Mouse (Mus musculus) hindbrain, embryonic 14.5 days (tissue): Measurements from ENCODE around the gene Smg7. TPM values are rescaled to one million over a fixed set of nuclear protein-coding genes. Genes with fewer than 3 reads are reported as not detected.

Experiments
- ATAC-seq: fragments of 200-750 bp; cut with Nextera tagmentation; 2 replicates; pipeline ENCODE4 v1.8.0; 2017; ENCODE audit warnings: moderate number of reproducible peaks, mild to moderate bottlenecking, moderate TSS enrichment, moderate library complexity; ENCODE audit not compliant: low FRiP score
- DNase-seq: peaks from one replicate; pipeline ENCODE4 v3.0.0-alpha.2; 2015; ENCODE audit warnings: low spot score
- H3K27ac ChIP-seq: fragments of 300-500 bp; sonication (generic); 2 replicates; pipeline ENCODE4 v1.5.1; 2014; ENCODE audit warnings: mild to moderate bottlenecking, moderate library complexity
- H3K27me3 ChIP-seq: fragments of 300-500 bp; sonication (generic); 2 replicates; pipeline ENCODE4 v1.6.1; 2014; ENCODE audit warnings: mild to moderate bottlenecking, low read length, mixed read lengths; ENCODE audit not compliant: control insufficient read depth, insufficient read depth
- H3K36me3 ChIP-seq: fragments of 300-500 bp; sonication (generic); replicated peaks from 2 replicates; pipeline ENCODE4 v1.6.1; 2014; ENCODE audit not compliant: control insufficient read depth, insufficient read depth
- H3K4me1 ChIP-seq: fragments of 300-500 bp; sonication (generic); replicated peaks from 2 replicates; pipeline ENCODE4 v1.6.1; 2014; ENCODE audit warnings: antibody characterized with exemption, low read length, mixed read lengths; ENCODE audit not compliant: control insufficient read depth, insufficient read depth
- H3K4me2 ChIP-seq: fragments of 300-500 bp; sonication (generic); replicated peaks from 2 replicates; pipeline ENCODE4 v1.6.1; 2014; ENCODE audit warnings: mild to moderate bottlenecking, moderate library complexity
- H3K4me3 ChIP-seq: fragments of 300-500 bp; sonication (generic); replicated peaks from 2 replicates; pipeline ENCODE4 v1.5.1; 2014; ENCODE audit warnings: mild to moderate bottlenecking, low read length
- H3K9ac ChIP-seq: fragments of 300-500 bp; sonication (generic); 2 replicates; pipeline ENCODE4 v1.6.1; 2014
- H3K9me3 ChIP-seq: fragments of 300-500 bp; sonication (generic); 2 replicates; pipeline ENCODE4 v1.6.1; 2016; ENCODE audit warnings: low read length; ENCODE audit not compliant: control insufficient read depth
- WGBS: fragments of 180-500 bp; shearing (Covaris S2); extraction: QIAGEN DNeasy Blood & Tissue Kit; methylation state at CpG from one replicate; pipeline ENCODE4 v1.1.7; 2014; 5-methylcytosine and 5-hydroxymethylcytosine counted together
- polyA plus RNA-seq: library from polyadenylated mRNA; unstranded; fragments of >200 nt; fragmentation: Nextera tagmentation; extraction: Ambion mirVana; gene quantifications from 2 replicates; pipeline ENCODE4 v1.2.1, GENCODE M21; 2014

Smg7 gene
- polyA plus RNA-seq, 1 experiment from 2014 or later: 39.1 TPM

DNA sequence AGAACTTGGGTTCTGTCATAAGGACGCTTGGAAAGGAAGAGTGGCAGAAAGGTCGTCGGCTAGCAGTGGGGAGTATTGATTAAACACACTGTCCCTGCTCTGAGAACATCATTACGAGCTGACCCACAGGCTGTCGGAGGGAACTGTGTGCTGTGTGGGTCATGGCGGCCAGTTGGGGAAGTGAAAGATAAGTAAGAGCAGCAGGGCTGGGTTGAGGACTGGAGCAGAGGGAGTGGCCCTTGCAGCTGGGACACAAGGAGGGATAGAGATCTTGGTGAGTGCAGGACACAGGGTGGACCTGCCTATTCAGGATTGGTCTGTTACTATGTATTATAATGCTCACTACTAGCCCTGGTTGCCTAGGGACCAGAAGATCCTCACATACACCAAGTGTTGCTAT is 97.5 kb downstream of the Smg7 start:
- 86% methylated on average over 6 of the region's 6 CpGs for WGBS
- Histone ChIP-seq H3K4me3 (no peak overlapping the region), H3K27me3 (no peaks in the 10 kb centered on the region), H3K4me1 (peaks cover 5% of the 10 kb centered on the region; the same call in 1 of the 2 replicates), H3K9ac (no peak overlapping the region), H3K4me2 (no peak overlapping the region), H3K27ac (no peak overlapping the region), H3K36me3 (no peaks in the 10 kb centered on the region), H3K9me3 (no peaks in the 10 kb centered on the region)
- ATAC-seq (no peak), DNase-seq (no peak)

DNA sequence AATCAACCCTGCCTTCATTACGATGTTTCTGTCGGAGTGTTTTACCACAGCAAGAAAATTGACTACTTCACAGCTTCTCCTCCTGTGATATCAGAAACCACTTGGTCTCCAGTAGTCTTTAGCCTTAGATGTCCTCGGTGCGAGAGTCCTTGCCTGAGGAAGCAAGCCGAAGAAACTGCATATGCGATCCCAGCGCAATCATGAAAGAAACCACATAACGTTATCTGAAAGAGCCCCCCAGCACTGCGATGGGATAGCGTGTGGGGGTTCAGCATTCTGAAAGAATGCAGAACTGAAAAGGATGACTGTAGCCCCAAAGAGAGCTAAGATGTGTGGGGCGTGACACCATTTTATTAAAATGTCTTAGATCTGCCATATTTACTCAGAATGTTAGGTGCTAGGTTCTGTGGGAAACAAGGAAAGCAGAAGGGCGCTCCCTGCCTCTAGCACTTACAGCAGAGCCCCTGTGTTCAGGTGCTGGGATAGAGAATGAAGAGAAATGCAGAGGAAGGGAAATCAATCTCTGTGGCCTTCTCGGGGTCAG is 101.7 kb downstream of the Smg7 start:
- Histone ChIP-seq H3K36me3 (no peaks in the 10 kb centered on the region), H3K9me3 (no peaks in the 10 kb centered on the region), H3K4me3 (no peak overlapping the region), H3K27ac (no peak overlapping the region), H3K4me1 (peaks cover 5% of the 10 kb centered on the region; the same call in 1 of the 2 replicates), H3K4me2 (no peak overlapping the region), H3K9ac (no peak overlapping the region), H3K27me3 (no peaks in the 10 kb centered on the region)
- no peak for DNase-seq
- no peak for ATAC-seq
- WGBS: 84% methylated on average over 13 of the region's 13 CpGs

DNA sequence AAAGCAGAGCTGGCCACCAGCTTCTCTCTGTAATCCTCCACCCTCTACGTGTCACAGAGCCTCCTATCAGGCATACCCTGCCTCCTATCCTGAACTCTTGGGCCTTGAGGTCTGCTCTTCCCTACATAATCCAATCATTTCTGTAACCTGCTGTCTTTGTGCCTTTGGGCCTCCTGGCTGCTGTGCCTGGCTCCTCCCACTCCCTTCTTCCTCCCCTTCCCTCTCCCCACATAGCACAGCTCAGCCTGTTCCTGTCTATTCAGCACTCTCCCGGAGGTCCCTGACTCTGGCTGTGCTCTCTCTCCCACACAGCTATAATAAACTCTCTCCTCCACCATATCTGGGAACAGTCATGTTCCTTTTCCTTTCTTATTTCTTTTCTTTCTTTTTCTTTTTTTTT is 102.5 kb downstream of the Smg7 start, which contains the start of gene Ncf2:
Gene Ncf2 (plus strand): TSS at position 298 of the 400 bp plus-strand sequence.
- Histone ChIP-seq H3K9ac (no peak within 1 kb of the TSS), H3K27me3 (no peaks in the 10 kb centered on the region), H3K4me2 (no peak within 1 kb of the TSS), H3K4me1 (peaks cover 5% of the 10 kb centered on the region; the same call in 1 of the 2 replicates), H3K36me3 (no peaks in the 10 kb centered on the region), H3K27ac (no peak within 1 kb of the TSS), H3K4me3 (no peak within 1 kb of the TSS), H3K9me3 (no peaks in the 10 kb centered on the region)
- DNase-seq: no peak
- 18% methylated on average over 2 of the region's 2 CpGs for WGBS
- peak; percentile 65; the same call in 1 of the 2 replicates for ATAC-seq

DNA sequence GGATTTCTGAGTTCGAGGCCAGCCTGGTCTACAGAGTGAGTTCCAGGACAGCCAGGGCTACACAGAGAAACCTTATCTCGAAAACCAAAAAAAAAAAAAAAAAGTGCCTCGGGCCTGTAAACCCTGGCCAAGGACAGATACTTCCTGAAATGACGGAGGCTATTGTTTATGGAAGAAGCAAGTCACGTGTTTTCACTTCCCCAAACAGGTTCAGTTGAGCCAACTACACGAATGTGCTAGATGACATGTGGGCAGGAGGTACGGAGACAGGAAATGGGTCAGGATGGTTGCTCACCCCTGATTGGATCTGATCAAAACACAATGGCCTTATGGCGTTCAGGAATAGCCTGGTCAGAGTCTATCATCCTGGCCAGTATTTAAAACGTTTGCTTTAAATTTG is 104.3 kb downstream of the Smg7 start:
- peaks cover 5% of the 10 kb centered on the region; the same call in 1 of the 2 replicates for H3K4me1 ChIP-seq
- H3K4me3 ChIP-seq: no peak overlapping the region
- DNase-seq: no peak
- no peaks in the 10 kb centered on the region for H3K36me3 ChIP-seq
- H3K9ac ChIP-seq: no peak overlapping the region
- H3K4me2 ChIP-seq: no peak overlapping the region
- no peak for ATAC-seq
- H3K27ac ChIP-seq: no peak overlapping the region
- no peaks in the 10 kb centered on the region for H3K27me3 ChIP-seq
- H3K9me3 ChIP-seq: no peaks in the 10 kb centered on the region
- WGBS: 80% methylated on average over 9 of the region's 9 CpGs

DNA sequence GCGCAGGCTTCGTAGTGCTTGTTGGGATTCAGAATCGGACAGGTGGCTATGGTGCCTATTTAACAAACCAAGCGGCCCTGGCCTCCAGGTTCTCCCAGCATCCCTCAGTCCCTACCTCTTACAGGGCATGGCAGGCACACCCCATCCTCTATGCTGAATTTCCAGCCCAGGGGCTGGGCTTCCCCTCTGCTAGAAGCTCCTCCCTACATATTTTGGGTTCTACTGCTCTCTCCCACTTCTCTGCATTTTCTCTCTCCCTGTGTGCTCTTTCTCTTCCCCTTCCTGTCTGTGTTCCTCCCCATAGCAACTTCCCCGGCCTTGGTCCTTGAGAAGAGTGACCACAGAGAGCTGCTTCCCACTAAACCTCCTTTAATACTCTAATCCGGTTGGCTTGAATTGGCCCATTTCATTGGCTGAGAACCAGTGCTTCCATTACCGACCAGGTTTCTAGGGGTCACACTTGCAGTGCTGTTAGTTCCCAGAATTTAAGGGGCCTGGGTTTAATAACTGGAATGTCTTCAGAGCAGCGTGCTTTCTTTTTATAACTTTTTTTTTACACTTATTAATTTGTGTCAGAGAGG is 105.7 kb downstream of the Smg7 start:
- H3K4me2 ChIP-seq: no peak overlapping the region
- ATAC-seq: no peak
- H3K9me3 ChIP-seq: no peaks in the 10 kb centered on the region

DNA sequence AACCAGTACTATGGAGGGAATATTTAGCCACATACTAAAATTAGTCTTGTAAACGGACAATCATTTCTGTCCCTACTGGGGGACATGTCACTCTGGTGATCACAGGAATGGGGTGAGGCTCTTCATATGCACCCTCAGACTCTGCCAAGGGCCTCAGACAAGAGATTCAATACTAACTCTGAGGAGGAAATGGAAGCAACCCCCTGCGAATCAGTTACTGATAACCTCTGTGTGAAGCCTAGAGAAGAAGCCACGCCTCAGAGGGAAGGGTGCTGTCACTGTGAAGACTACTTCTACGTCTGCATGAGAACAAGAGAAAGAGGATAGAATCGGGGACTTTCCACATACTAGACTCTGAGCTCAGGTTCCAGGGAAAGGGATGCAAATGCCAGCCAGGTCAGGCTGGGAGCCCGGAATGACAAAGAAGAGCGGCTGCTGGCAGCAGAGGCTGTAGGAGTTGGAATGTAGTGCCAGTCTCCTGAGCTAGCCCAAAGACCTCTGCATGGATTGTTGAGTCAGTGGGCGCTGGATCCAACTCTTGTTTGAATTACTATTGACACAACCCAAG is 106.7 kb downstream of the Smg7 start:
- no peak for ATAC-seq

More for the DNA sequence above, 105.7 kb downstream of the Smg7 start:
- Histone ChIP-seq H3K9ac (no peak overlapping the region), H3K4me3 (no peak overlapping the region), H3K27me3 (no peaks in the 10 kb centered on the region), H3K27ac (no peak overlapping the region), H3K4me1 (peaks cover 5% of the 10 kb centered on the region; the same call in 1 of the 2 replicates), H3K36me3 (no peaks in the 10 kb centered on the region)
- 86% methylated on average over 8 of the region's 8 CpGs for WGBS
- DNase-seq: no peak

DNA sequence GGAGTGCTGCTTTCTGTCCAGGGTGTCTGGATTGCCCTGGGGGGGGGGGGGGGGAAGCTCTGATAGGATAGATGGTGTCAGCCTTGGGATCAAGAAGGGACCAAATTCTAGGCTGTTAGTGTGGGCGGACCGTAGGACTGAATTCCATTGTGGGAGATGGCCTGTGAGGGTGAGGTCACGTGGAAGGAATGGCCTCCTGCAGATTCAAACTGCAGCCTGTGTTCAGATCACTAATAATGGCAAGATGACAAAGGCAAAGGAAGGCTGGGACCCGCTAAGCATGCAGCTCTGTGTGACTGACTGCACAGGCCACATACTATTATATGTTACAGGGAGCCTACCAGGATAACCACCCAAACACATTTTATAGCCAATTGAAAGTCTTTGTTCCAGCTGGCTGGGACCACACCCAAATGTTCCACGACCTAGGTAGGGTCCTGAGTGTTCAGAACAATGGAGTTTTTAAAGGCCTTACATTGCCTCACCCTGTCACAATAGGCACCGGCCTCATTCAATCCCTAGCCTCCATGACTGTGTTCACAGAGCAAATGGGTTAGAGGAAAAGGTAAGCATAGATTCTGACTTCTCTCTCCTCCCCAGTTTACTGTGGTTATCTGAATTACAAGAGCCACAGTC is 108.8 kb downstream of the Smg7 start:
- no peak for ATAC-seq
- Histone ChIP-seq H3K27me3 (no peaks in the 10 kb centered on the region), H3K27ac (no peak overlapping the region), H3K9me3 (no peaks in the 10 kb centered on the region), H3K4me3 (no peak overlapping the region), H3K4me1 (0 out of 2 replicates have a peak, but pooled peaks cover 3% of the 10 kb centered on the region), H3K36me3 (no peaks in the 10 kb centered on the region), H3K4me2 (no peak overlapping the region), H3K9ac (no peak overlapping the region)
- WGBS: 21% methylated on average over 6 of the region's 6 CpGs
- DNase-seq: no peak

More for the DNA sequence above, 106.7 kb downstream of the Smg7 start:
- Histone ChIP-seq H3K9ac (no peak overlapping the region), H3K9me3 (no peaks in the 10 kb centered on the region), H3K4me3 (no peak overlapping the region), H3K36me3 (no peaks in the 10 kb centered on the region), H3K4me2 (no peak overlapping the region), H3K27me3 (no peaks in the 10 kb centered on the region), H3K4me1 (peaks cover 8% of the 10 kb centered on the region; the same call in 1 of the 2 replicates), H3K27ac (no peak overlapping the region)
- 67% methylated on average over 8 of the region's 8 CpGs for WGBS
- no peak for DNase-seq

DNA sequence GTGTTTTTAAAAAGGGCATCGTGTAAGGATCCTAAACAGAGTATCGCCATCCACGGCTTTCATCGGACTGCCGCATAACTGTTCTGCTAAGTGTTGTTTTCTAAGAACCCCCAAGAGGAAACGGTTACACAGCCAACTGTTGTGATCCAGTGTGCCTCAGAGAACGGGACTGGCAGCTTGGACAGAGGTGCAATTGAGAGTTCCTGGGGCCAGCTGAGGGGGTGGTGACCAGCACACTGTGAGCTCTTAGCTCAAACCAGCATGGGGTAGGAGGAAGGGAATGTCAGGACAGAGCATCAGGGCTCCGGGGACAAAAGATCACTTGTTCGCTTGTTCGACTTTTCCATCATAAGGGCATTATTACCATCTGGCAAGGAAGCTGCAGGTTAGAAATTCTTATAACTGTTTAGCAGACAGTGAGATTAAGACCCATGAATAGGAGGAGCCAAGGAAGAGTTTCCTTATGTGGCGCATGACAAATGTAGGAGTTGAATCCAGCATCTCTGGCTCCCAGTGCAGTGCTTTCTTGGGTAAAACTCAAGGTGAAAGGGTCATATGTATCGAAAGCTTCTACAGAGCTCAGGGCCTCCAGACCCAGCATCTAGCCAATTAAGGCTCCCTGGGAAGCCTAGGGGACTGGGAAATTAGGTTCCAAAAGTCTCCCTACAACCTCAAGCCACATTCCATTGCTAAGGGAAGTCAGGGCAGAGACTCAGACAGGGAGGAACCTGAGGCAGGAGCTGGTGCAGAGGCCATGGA is 109.5 kb downstream of the Smg7 start:
- no peaks in the 10 kb centered on the region for H3K27me3 ChIP-seq
- 9% methylated on average over 12 of the region's 12 CpGs for WGBS
- 0 out of 2 replicates have a peak, but pooled peaks cover 3% of the 10 kb centered on the region for H3K4me1 ChIP-seq
- no peak overlapping the region for H3K4me2 ChIP-seq
- DNase-seq: no peak
- no peak overlapping the region for H3K9ac ChIP-seq
- H3K9me3 ChIP-seq: no peaks in the 10 kb centered on the region
- no peak overlapping the region for H3K4me3 ChIP-seq
- no peaks in the 10 kb centered on the region for H3K36me3 ChIP-seq
- H3K27ac ChIP-seq: 0 out of 2 replicates have a peak overlapping the region, but pooled peaks have one; percentile 20
- peak; percentile 68; the same call in 1 of the 2 replicates for ATAC-seq

DNA sequence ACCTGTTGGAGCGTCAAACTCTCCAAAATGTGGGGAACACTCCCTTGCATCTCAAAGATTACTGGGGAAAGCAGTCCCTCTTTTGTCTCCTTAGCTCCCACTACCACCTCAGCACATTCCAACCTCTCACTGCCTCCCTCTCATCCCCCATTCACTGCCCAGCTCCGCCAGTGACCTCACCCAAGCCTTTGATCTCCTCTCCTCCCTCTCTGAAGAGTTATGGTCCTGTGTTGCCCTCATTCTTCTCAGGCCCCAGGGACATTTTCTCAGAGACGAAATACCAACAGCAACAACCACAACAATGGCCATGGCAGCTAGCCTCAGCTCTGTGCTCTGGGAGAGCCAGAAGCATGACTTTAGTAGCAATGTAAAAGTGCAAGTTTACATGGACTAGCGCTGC is 111.2 kb downstream of the Smg7 start:
- Histone ChIP-seq H3K36me3 (no peaks in the 10 kb centered on the region), H3K27ac (no peak overlapping the region), H3K9ac (no peak overlapping the region), H3K27me3 (no peaks in the 10 kb centered on the region), H3K4me1 (0 out of 2 replicates have a peak, but pooled peaks cover 3% of the 10 kb centered on the region), H3K4me2 (no peak overlapping the region), H3K4me3 (no peak overlapping the region), H3K9me3 (no peaks in the 10 kb centered on the region)
- WGBS: 29% methylated on average over 4 of the region's 4 CpGs
- no peak for ATAC-seq
- no peak for DNase-seq
